In genomic region chr3:80099625-80100024, GRCm38 (mm10) we compare ENCODE assay signal across 13 mouse cellular contexts.
A peak's percentile ranks its signal among the peaks of the same experiment; 100 is the strongest.
DNase-seq lines count a peak whose midpoint lies in the region; ATAC-seq and TF ChIP-seq lines count a peak whose summit lies in the region.
"Had no signal": no experiment of that assay in that cellular context is flagged by ENCODE, and none has a peak within 500 bp of the region (broad histone marks: within the 10 kb centered on the region; RNA-seq: fewer than 3 reads in every experiment).

No protein-coding gene starts in this region.

- no peaks in the 10 kb centered on the region for H3K9me3 ChIP-seq in embryonic facial prominence, embryonic 14.5 days (ENCODE audit: control insufficient read depth, low read length)
- no peaks in the 10 kb centered on the region for H3K9me3 ChIP-seq in embryonic facial prominence, embryonic 10.5 days
- no peaks in the 10 kb centered on the region for H3K9me3 ChIP-seq in forebrain, embryonic 11.5 days (ENCODE audit: control insufficient read depth, low read length)
- H3K9me3 ChIP-seq: forebrain, embryonic 13.5 days; hindbrain, embryonic 15.5 days; limb, embryonic 12.5 days; midbrain, embryonic 13.5 days had no signal

- H3K36me3 ChIP-seq in embryonic facial prominence, embryonic 14.5 days (ENCODE audit: control insufficient read depth, insufficient read depth, low read length), result no peaks in the 10 kb centered on the region
- no peaks in the 10 kb centered on the region for H3K36me3 ChIP-seq in embryonic facial prominence, embryonic 10.5 days (replicated peaks)
- no peaks in the 10 kb centered on the region for H3K36me3 ChIP-seq in forebrain, embryonic 11.5 days (ENCODE audit: control insufficient read depth, insufficient read depth, low read length)
- H3K36me3 ChIP-seq: hindbrain, embryonic 15.5 days; limb, embryonic 12.5 days; midbrain, embryonic 13.5 days had no signal

- no peak for TF ChIP-seq CTCF in lung, adult 2 months (IDR thresholded peaks at IDR 0.05; ENCODE audit: insufficient read depth, low read length)

- peak; percentile 44; the same call in 1 of the 2 replicates for ATAC-seq in embryonic facial prominence, embryonic 14.5 days (ENCODE audit: low read depth)
- no peak for ATAC-seq in forebrain, embryonic 11.5 days (replicated peaks; ENCODE audit: low FRiP score)
- ATAC-seq in megakaryocyte progenitor cell, adult 5-6 weeks (replicated peaks; ENCODE audit: poor library complexity), result no peak
- ATAC-seq: forebrain, embryonic 13.5 days; midbrain, embryonic 13.5 days; Patski had no signal

- WGBS in embryonic facial prominence, embryonic 14.5 days, result 72% methylated on average over 3 of the region's 3 CpGs
- 90% methylated on average over 3 of the region's 3 CpGs for WGBS in embryonic facial prominence, embryonic 10.5 days
- 68% methylated on average over 3 of the region's 3 CpGs for WGBS in lung, adult 2 months
- 91% methylated on average over 3 of the region's 3 CpGs for WGBS in forebrain, embryonic 11.5 days

- DNase-seq in embryonic facial prominence, embryonic 14.5 days (ENCODE audit: low spot score), result peak; percentile 81
- DNase-seq in embryonic facial prominence, embryonic 10.5 days (ENCODE audit: low spot score), result no peak
- DNase-seq in lung, postnatal 10 days, result peak; percentile 8
- no peak for DNase-seq in lung, adult 2 months
- DNase-seq in cerebellum, postnatal 36 days, result peak; percentile 82 to 83
- peak; percentile 53 to 61 for DNase-seq in kidney, postnatal 36 days
- DNase-seq in forebrain, embryonic 11.5 days (ENCODE audit: low spot score), result no peak

- no peaks in the 10 kb centered on the region for H3K27me3 ChIP-seq in embryonic facial prominence, embryonic 14.5 days (replicated peaks; ENCODE audit: control insufficient read depth, insufficient read depth, low read length)
- H3K27me3 ChIP-seq in embryonic facial prominence, embryonic 10.5 days (replicated peaks; ENCODE audit: low read depth, poor library complexity, severe bottlenecking), result no peaks in the 10 kb centered on the region
- no peaks in the 10 kb centered on the region for H3K27me3 ChIP-seq in forebrain, embryonic 11.5 days (ENCODE audit: control insufficient read depth, insufficient read depth, low read length)
- H3K27me3 ChIP-seq: forebrain, embryonic 13.5 days; hindbrain, embryonic 15.5 days; limb, embryonic 12.5 days; midbrain, embryonic 13.5 days had no signal

- H3K27ac ChIP-seq in embryonic facial prominence, embryonic 14.5 days (replicated peaks; ENCODE audit: low read depth, low read length), result no peak overlapping the region
- no peak overlapping the region for H3K27ac ChIP-seq in embryonic facial prominence, embryonic 10.5 days (replicated peaks)
- no peak overlapping the region for H3K27ac ChIP-seq in forebrain, embryonic 11.5 days (ENCODE audit: low read depth, low read length)
- H3K27ac ChIP-seq: forebrain, embryonic 13.5 days; hindbrain, embryonic 15.5 days; limb, embryonic 12.5 days; midbrain, embryonic 13.5 days had no signal

- H3K9ac ChIP-seq in embryonic facial prominence, embryonic 14.5 days (ENCODE audit: low read depth, low read length), result no peak overlapping the region
- H3K9ac ChIP-seq in forebrain, embryonic 11.5 days (ENCODE audit: low read length), result no peak overlapping the region
- H3K9ac ChIP-seq: forebrain, embryonic 13.5 days; hindbrain, embryonic 15.5 days; limb, embryonic 12.5 days; midbrain, embryonic 13.5 days had no signal

- no peak overlapping the region for H3K4me3 ChIP-seq in embryonic facial prominence, embryonic 14.5 days (ENCODE audit: low read depth, low read length)
- H3K4me3 ChIP-seq in embryonic facial prominence, embryonic 10.5 days, result no peak overlapping the region
- H3K4me3 ChIP-seq in lung, adult 2 months (replicated peaks; ENCODE audit: extremely low read depth, low read depth, low read length), result no peak overlapping the region
- H3K4me3 ChIP-seq in forebrain, embryonic 11.5 days (ENCODE audit: low read depth, low read length), result no peak overlapping the region
- H3K4me3 ChIP-seq: forebrain, embryonic 13.5 days; hindbrain, embryonic 15.5 days; limb, embryonic 12.5 days; midbrain, embryonic 13.5 days had no signal

- TF ChIP-seq POLR2A in lung, adult 2 months (IDR thresholded peaks at IDR 0.05; ENCODE audit: borderline replicate concordance, extremely low read depth, low read depth, low read length), result no peak

- H3K4me1 ChIP-seq in embryonic facial prominence, embryonic 14.5 days (ENCODE audit: control insufficient read depth, insufficient read depth, low read length), result 0 out of 2 replicates have a peak, but pooled peaks cover 5% of the 10 kb centered on the region
- no peaks in the 10 kb centered on the region for H3K4me1 ChIP-seq in embryonic facial prominence, embryonic 10.5 days
- no peaks in the 10 kb centered on the region for H3K4me1 ChIP-seq in lung, adult 2 months (ENCODE audit: control insufficient read depth, insufficient read depth, low read length)
- no peaks in the 10 kb centered on the region for H3K4me1 ChIP-seq in forebrain, embryonic 11.5 days (replicated peaks; ENCODE audit: control insufficient read depth, insufficient read depth, low read length)
- H3K4me1 ChIP-seq: forebrain, embryonic 13.5 days; hindbrain, embryonic 15.5 days; limb, embryonic 12.5 days; midbrain, embryonic 13.5 days had no signal

- H3K4me2 ChIP-seq in embryonic facial prominence, embryonic 14.5 days (ENCODE audit: low read depth, low read length), result no peak overlapping the region
- no peak overlapping the region for H3K4me2 ChIP-seq in forebrain, embryonic 11.5 days (ENCODE audit: low read depth, low read length, severe bottlenecking)
- H3K4me2 ChIP-seq: forebrain, embryonic 13.5 days; hindbrain, embryonic 15.5 days; limb, embryonic 12.5 days; midbrain, embryonic 13.5 days had no signal

Comparison
In these comparisons a context has a peak if more than half of its experiments do, and no peak if none do; other contexts are left out.
1. DNase-seq: peak in embryonic facial prominence, embryonic 14.5 days (single experiment), lung, postnatal 10 days (single experiment), cerebellum, postnatal 36 days (2 of 2) and kidney, postnatal 36 days (2 of 2); none in embryonic facial prominence, embryonic 10.5 days (single experiment), lung, adult 2 months (single experiment) and forebrain, embryonic 11.5 days (single experiment).